Comparison of ENCODE assay signal across 8 mouse cellular contexts in the genomic region with DNA sequence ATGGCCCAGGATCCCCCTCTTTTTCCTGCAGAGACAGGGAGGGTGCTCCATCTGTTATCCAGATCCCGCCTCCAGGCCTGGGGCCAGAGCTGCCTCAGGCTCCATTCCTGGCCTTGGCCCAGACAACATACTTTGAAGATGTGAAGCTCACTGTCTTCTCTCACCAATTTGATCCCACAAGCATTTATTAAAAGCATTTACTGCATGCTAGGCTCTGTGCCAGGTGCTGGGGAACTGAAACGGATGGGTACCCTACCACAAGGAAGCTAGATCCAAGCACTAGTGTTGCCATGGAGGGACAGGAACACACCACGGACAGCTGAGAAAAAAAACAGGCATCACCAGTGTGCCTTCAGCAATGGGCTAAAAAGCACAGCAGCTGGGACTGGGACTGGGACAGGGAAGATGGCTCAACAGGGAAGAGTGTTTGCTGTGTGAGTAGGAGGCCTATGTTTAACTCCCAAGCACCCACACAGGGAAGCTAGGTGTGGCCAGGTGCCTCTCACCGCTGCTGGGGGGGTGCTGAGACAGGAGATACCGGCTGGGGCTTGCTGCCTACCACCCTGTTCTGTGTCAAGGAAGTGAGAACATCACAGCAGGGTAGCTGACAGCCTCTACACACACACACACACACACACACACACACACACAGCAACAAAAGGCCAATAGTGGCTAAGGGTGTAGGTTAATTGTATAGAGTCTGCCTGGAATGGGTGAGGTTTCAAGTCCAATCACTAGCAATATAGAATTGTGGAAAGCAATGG. TPM values are rescaled to one million over a fixed set of nuclear protein-coding genes. Genes with fewer than 3 reads are reported as not detected.
DNase-seq lines count a peak whose midpoint lies in the region; ATAC-seq and TF ChIP-seq lines count a peak whose summit lies in the region.

No protein-coding gene starts in this region.

- H3K27me3 ChIP-seq in kidney, postnatal 0 days (ENCODE audit: insufficient read depth, low read length) = no peaks in the 10 kb centered on the region
- no peaks in the 10 kb centered on the region for H3K27me3 ChIP-seq in lung, postnatal 0 days (replicated peaks; ENCODE audit: insufficient read depth, low read length)
- H3K27me3 ChIP-seq in stomach, embryonic 16.5 days (ENCODE audit: control insufficient read depth, insufficient read depth, low read length) = no peaks in the 10 kb centered on the region

- 0 out of 2 replicates have a peak overlapping the region, but pooled peaks have one; percentile 13 for H3K9ac ChIP-seq in kidney, postnatal 0 days (ENCODE audit: low read depth, low read length)
- no peak overlapping the region for H3K9ac ChIP-seq in lung, postnatal 0 days (replicated peaks; ENCODE audit: low read depth)
- peak overlapping the region; percentile 10; the same call in 1 of the 2 replicates for H3K9ac ChIP-seq in stomach, embryonic 16.5 days (ENCODE audit: low read length)

- peaks cover 10% of the 10 kb centered on the region for H3K4me1 ChIP-seq in kidney, postnatal 0 days (replicated peaks; ENCODE audit: insufficient read depth, low read length)
- H3K4me1 ChIP-seq in lung, postnatal 0 days (ENCODE audit: insufficient read depth, low read depth, low read length) = peaks cover 12% of the 10 kb centered on the region
- H3K4me1 ChIP-seq in stomach, embryonic 16.5 days (ENCODE audit: control insufficient read depth, insufficient read depth, low read length) = peaks cover 63% of the 10 kb centered on the region

- TF ChIP-seq EP300 in lung, postnatal 0 days (IDR thresholded peaks at IDR 0.05) = no peak

- H3K4me3 ChIP-seq in kidney, postnatal 0 days (replicated peaks; ENCODE audit: low read depth, low read length) = no peak overlapping the region
- H3K4me3 ChIP-seq in lung, postnatal 0 days (ENCODE audit: low read depth, low read length) = no peak overlapping the region
- H3K4me3 ChIP-seq in stomach, embryonic 16.5 days (replicated peaks; ENCODE audit: low read length) = no peak overlapping the region

- H3K36me3 ChIP-seq in kidney, postnatal 0 days (ENCODE audit: insufficient read depth, low read length) = peaks cover 11% of the 10 kb centered on the region; the same call in 1 of the 2 replicates
- no peaks in the 10 kb centered on the region for H3K36me3 ChIP-seq in lung, postnatal 0 days (ENCODE audit: insufficient read depth, low read length)
- H3K36me3 ChIP-seq in stomach, embryonic 16.5 days (ENCODE audit: control insufficient read depth, insufficient read depth, low read length) = 0 out of 2 replicates have a peak, but pooled peaks cover 5% of the 10 kb centered on the region

- H3K4me2 ChIP-seq in kidney, postnatal 0 days (ENCODE audit: low read length) = no peak overlapping the region
- no peak overlapping the region for H3K4me2 ChIP-seq in lung, postnatal 0 days (replicated peaks; ENCODE audit: low read depth, low read length)
- peak overlapping the region; percentile 1; the same call in 1 of the 2 replicates for H3K4me2 ChIP-seq in stomach, embryonic 16.5 days (ENCODE audit: low read depth, low read length)

- no peak for TF ChIP-seq CTCF in kidney, postnatal 0 days (IDR thresholded peaks at IDR 0.05; ENCODE audit: low read depth)
- no peak for TF ChIP-seq CTCF in lung, postnatal 0 days (IDR thresholded peaks at IDR 0.05)

- H3K27ac ChIP-seq in kidney, postnatal 0 days = no peak overlapping the region
- peak overlapping the region; percentile 15; the same call in 1 of the 2 replicates for H3K27ac ChIP-seq in lung, postnatal 0 days (ENCODE audit: low read length)
- H3K27ac ChIP-seq in stomach, embryonic 16.5 days (ENCODE audit: low read length) = peak overlapping the region; percentile 86

- WGBS in kidney, postnatal 0 days = 54% methylated on average over 5 of the region's 5 CpGs
- WGBS in lung, postnatal 0 days = 26% methylated on average over 5 of the region's 5 CpGs
- 24% methylated on average over 5 of the region's 5 CpGs for WGBS in stomach, embryonic 16.5 days

- no peak for ATAC-seq in kidney, postnatal 0 days (replicated peaks; ENCODE audit: low FRiP score, low read depth)
- ATAC-seq in lung, postnatal 0 days = peak; percentile 48
- ATAC-seq in stomach, embryonic 16.5 days (ENCODE audit: insufficient read depth, low FRiP score) = peak; percentile 61; the same call in 1 of the 2 replicates
- ATAC-seq in monocyte, adult 5-6 weeks (replicated peaks; ENCODE audit: insufficient number of reproducible peaks, low FRiP score, low TSS enrichment, poor library complexity, severe bottlenecking) = no peak

- DNase-seq in thymus, postnatal 0 days (ENCODE audit: low spot score) = peak; percentile 28
- DNase-seq in thymus, adult 18-20 months = no peak
- peak; percentile 81 to 86 for DNase-seq in cerebellum, postnatal 14 days
- DNase-seq in heart, adult 9 months (ENCODE audit: low spot score in 2 of 2) = peak; percentile 62 to 69
- no peak for DNase-seq in kidney, postnatal 0 days (ENCODE audit: low spot score)
- no peak for DNase-seq in lung, postnatal 0 days (ENCODE audit: low spot score)

- no peaks in the 10 kb centered on the region for H3K9me3 ChIP-seq in kidney, postnatal 0 days (replicated peaks; ENCODE audit: low read length)
- no peaks in the 10 kb centered on the region for H3K9me3 ChIP-seq in lung, postnatal 0 days (ENCODE audit: low read length)
- H3K9me3 ChIP-seq in stomach, embryonic 16.5 days (replicated peaks; ENCODE audit: control insufficient read depth, low read length) = no peaks in the 10 kb centered on the region

RNA-seq across cellular contexts. Expression of gene Tet3, which starts 30.7 kb away (rescaled TPM):
- polyA plus RNA-seq in thymus, postnatal 0 days (2015; fragmentation: Nextera tagmentation; extraction: Ambion mirVana) = 19.7 and 24.1 TPM in 2 replicates
- polyA plus RNA-seq in kidney, postnatal 0 days (2015; fragmentation: Nextera tagmentation; extraction: Ambion mirVana) = 32.3 and 33.0 TPM in 2 replicates
- 30.0 and 30.5 TPM in 2 replicates for polyA plus RNA-seq in lung, postnatal 0 days (2015; fragmentation: Nextera tagmentation; extraction: Ambion mirVana)
- polyA plus RNA-seq in stomach, embryonic 16.5 days (2015; fragmentation: Nextera tagmentation; extraction: Ambion mirVana) = 34.5 and 44.2 TPM in 2 replicates
- total RNA-seq in monocyte, adult 5-6 weeks (2017) = 11.6 to 26.4 TPM (median 11.9 TPM) in 3 replicates

Comparison
In these comparisons a context has a peak if more than half of its experiments do, and no peak if none do; other contexts are left out.
1. DNase-seq: peak in thymus, postnatal 0 days (single experiment), cerebellum, postnatal 14 days (2 of 2) and heart, adult 9 months (2 of 2); none in thymus, adult 18-20 months (0 of 2), kidney, postnatal 0 days (single experiment) and lung, postnatal 0 days (single experiment).
2. ATAC-seq: peak in lung, postnatal 0 days (single experiment) and stomach, embryonic 16.5 days (single experiment); none in kidney, postnatal 0 days (single experiment) and monocyte, adult 5-6 weeks (single experiment).